Mouse (Mus musculus) heart, postnatal 10 days (tissue): Measurements from ENCODE around the gene Csnk2a2. TPM values are rescaled to one million over a fixed set of nuclear protein-coding genes. Genes with fewer than 3 reads are reported as not detected.
A peak's percentile ranks its signal among the peaks of the same experiment; 100 is the strongest.

Experiments
- DNase-seq, 2 experiments: peaks; one replicate each; pipeline ENCODE4 v3.0.0; 2021
- intact Hi-C: fragments of 180-260 bp; cut with DNase I; formaldehyde crosslinking; loops from one replicate; pipeline ENCODE4 v1.15.1; 2025
- total RNA-seq, 2 experiments: library from RNA; stranded (reverse); gene quantifications; 2 replicates each; pipeline ENCODE4 v1.2.3; 2021

The Csnk2a2 gene
- total RNA-seq, 2 experiments from 2014 or later, result 44.3 to 44.7 TPM

DNA sequence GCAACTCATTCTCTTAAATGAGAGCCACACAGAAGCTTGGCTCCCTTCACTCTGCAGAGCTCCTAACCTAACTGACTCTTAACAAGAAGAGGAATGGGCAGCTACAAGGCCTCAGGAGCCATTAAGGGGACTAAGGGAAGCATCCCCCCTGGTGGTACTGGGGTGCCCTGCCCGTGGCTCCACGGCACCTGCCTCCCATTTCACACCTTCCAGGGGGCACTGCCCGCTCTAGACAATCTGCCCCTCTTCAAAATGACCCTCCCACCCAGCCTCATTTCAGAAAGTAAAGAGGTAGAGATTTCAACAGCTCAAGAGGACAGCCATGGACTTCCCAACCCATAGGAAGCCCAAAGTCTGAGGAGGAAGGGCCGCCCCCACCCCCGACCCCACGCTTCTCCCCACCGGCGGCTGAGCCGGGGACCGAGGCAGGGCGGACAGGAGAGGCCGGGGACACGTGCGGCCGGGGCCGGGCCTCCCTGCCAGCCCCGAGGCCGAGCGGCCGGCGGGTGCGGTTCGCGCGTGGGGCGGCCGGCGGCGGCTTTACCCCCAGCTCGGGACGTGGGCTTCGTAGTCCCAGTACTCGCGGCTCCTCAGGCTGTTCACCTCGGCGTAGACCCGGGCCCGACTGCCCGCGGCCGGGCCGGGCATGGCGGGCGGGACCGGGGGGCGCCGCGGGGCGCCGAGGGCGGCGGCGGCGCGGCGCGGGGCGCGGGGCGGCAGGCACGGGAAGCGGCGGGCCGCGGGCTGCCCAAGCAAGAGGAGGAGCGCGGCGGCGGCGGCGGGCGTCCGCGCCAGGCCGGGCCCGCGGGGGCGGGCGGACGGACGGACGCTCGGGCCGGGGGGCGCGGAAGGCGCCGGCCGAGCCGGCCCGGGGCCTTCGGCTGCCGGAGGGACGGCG lies 1.8 kb downstream of the Csnk2a2 start:
- intact Hi-C loops, result loop anchor here (5.0 kb wide), 1 partner anchor 51 kb away; no protein-coding TSS in a partner anchor
- peak; percentile 2 to 12 for DNase-seq

DNA sequence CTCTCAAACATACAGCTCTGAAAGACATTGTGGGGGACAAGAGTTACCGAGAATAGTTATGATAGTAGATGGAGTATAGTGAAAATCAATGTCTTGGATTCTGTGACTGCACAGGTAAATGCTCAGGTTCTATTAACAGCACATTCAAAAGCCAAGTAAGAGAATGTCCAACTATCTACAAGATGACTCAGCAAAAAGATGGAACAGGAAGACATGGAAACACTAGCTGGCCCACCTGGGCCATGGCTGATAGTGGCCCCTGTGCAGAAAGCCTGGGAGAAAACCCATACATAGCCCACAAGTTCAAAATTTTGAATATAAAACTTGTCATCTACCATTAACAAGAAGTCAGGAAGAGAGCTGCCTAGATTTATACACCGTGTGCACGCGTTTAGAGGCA lies 19.8 kb downstream of the Csnk2a2 start:
- no peak for DNase-seq
- intact Hi-C loops, result no loop called here

DNA sequence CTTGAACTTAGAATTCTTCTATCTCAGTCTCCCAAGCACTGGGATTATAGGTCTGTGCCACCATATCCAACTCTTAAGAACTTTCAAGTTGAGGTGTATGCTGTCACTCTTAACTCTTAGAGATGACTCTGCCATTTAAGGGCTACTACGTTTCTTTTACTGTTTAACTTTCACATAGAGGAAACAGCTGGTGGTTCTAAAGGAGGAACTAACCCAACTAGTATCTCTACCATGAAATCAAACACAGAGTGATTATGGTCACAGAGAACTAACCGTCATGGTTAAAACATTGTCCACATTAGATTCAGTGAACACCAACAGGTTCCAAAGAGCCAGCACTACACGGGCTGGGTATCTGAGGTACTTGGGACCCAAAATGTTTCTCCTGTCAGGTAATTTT lies 20.8 kb downstream of the Csnk2a2 start:
- intact Hi-C loops, result no loop called here
- DNase-seq, result no peak

DNA sequence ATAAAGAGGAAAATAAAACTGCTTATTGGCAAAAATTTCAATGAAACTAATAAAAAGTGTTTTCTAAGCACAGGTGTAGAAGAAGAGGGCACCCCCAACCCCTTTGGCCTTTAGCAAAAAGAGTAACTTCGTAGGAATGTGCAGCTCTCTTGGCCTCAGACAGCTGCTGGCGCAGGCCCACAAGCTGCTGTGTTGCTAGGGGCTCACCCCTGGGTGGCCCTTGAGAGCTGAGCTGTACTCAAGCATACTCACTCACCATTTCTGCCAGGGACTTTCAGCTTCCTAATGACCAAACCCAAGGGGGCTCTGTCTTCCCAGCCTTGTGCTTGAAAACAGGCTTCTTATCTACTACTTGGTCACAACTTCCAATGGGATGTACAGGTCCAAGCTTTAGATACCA lies 23.3 kb downstream of the Csnk2a2 start:
- DNase-seq, result peak; percentile 5 to 23
- intact Hi-C loops, result no loop called here

DNA sequence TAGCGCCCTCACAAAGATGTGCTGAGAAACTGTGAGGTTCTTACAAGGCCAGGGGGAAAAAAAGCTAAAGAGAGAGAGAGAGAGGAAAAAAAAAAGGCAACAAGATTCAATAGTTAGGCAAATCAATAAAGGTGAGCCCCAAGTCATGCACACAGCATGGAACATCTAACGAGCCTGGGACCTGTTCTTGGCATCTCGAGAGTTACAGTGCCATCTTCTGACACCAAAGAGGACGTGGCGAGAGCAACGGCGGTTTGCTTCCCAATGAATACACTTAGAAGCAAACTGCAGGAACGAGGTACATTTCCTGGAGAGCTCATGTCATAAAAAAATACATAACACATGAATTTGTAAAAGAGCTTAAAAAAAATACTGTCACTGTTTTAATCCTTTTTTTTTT lies 37.3 kb downstream of the Csnk2a2 start:
- intact Hi-C loops, result loop anchor here (5.0 kb wide), 1 partner anchor 105 kb away; no protein-coding TSS in a partner anchor
- DNase-seq, result no peak

DNA sequence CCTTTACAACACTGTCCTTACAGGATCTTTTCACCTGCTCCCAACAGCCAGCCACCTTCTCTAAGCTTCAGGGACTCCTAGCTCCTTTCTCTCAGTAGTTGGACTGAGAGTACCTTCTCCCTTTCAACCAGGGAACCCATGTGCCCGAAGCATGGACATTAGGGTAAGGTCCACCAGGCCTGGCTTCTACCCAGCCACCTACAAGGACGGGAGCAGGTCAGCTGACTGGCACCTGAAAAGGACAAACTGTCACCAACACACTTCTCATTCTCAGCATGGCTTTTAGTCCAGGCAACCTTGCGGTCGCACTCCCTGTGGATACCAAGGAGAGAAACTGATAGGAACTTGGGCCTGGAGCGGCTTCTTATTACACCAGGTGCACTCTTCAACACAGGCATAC lies 39.6 kb downstream of the Csnk2a2 start:
- no peak for DNase-seq
- intact Hi-C loops, result loop anchor here (5.0 kb wide), 1 partner anchor 103 kb away; no protein-coding TSS in a partner anchor

DNA sequence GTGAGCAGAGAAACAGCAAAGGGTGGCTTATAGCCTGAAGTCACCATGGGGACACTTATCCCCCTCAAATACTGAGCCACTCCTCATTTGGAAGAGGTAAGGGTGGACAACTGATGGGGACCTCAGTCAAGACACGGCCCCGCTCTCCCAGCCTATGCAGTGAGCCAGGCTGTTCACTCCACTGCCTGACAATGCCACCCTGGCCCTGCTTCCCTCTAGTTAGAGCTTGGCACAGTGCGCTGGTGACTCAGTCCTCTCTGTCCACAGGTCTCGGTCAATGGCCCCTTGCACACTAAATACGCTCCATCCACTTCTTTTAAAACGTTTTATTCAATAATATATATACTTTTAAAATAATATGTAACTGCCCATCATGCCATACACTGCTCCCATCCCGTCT lies 42.2 kb downstream of the Csnk2a2 start:
- DNase-seq, result no peak
- intact Hi-C loops, result no loop called here

DNA sequence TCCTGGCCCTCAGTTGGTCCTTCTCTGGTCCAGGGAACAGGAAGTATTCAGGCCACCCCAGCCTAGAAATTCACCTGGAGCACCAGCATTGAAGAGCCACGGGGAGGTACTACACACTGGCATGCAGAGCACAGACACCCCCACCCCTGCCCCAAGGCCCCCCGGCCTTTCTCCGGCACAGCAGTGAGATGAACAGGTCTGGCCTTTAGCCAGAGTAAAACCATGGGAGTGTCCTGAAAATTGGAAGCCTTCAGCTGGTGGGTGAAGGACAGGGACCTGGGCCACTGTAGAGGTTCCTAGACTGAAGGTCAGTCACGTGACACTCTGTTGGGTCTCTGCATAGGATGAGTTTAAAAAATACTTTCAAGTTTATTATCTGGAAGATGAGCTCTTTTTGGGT lies 44.8 kb downstream of the Csnk2a2 start:
- intact Hi-C loops, result no loop called here
- DNase-seq, result no peak

DNA sequence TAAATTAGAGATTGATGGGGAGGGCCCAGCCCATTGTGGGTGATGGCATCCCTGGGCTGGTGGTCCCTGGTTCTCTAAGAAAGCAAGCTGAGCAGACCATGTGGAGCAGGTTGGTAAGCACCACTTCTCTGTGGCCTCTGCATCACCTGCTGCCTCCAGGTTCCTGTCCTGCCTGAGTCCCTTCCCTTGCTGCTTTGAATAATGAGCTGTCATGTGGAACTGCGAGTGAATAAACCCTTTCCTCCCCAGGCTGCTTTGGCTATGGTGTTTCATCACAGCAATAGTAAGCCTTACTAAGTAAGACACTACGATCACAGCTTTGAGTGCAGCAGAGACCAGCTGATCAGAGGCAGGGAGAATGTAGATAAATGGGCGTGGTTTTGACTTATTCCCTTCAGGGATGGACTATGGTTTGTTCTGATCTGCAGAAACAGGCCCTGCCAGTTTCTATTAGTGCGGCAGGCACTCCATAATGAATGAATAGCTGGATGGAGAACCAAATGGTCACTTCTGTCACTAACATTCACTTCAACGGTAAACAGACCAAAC lies 48.3 kb downstream of the Csnk2a2 start:
- DNase-seq, result no peak

DNA sequence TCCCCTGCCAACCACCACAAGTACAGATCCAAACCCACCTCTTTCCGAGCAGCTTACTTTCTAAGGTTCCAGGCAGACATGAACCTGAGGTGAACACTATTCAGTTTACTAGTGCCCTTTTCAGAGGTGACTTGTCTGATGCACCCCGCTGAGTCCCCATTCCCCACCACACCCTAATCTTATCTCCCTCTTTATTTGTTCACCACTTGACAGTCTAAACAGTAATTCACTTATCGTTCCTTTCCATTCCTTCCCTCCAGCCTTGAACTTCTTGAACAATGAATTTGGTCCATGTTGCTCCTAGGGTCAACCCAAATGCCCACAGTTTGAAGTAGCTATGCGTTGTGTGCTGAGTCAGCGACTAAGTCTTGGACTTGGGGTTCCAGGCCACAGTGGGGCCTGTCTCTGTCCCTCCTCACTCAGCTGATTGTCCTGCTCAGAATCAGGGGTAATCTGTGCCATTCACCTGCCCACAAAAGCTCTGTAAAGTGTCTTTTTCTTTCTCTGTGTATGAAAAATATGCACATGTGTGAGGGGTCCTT lies 49.6 kb downstream of the Csnk2a2 start:
- intact Hi-C loops, result no loop called here
- DNase-seq, result no peak

More for the DNA sequence above, 48.3 kb downstream of the Csnk2a2 start:
- intact Hi-C loops, result loop anchor here (1.0 kb wide), 1 partner anchor 20 kb away; no protein-coding TSS in a partner anchor

DNA sequence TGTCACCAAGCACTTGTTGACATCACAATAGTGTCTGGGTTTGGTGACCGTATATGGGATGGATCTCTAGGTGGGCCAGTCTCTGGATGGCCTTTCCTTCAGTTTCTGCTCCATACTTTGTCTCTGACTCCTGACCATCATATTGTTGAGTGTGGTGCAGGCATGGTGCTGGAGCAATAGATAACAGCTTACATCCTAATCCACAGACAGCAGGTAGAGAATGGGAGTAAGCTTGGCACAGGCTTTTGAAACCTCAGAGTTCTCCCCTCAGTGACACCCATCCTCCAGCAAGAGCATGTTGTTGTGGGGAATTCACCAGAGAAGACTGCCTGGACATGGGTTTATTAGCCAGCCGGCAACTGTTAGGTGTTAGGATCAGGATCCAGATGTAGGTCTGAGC lies 50.4 kb downstream of the Csnk2a2 start:
- DNase-seq, result no peak
- intact Hi-C loops, result loop anchor here (5.0 to 10.0 kb wide), 2 partner anchors 48 to 255 kb away; no protein-coding TSS in a partner anchor

DNA sequence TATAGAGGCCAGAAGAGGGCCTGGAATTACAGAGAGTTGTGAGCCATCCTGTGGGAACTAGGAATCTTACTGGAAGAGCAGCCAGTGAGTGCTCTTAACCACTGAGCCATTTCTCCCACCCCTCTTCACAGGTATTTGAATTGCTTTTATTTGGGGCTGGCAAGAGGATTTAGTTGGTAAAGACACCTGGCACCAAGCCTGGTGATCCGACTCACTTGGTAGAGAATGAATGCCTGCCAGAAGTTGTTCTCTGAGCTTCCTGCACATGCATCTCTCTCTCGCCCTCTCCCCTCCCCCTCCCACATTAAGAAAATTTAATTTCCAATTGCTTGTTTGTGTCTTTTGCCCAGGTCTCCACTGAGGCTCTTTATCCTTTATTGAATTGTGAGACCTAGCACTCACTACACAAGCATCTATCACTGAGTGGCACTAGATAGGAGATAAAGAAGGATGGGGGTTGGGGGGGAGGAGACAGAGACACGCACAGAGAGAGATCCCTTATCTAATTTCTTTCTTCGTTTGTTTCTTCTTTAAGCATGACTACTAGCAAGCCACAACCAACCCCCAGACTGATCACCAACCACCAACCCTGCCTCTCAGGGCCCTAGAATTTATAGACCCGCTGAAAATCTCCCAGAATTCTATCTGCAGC lies 52.4 kb downstream of the Csnk2a2 start:
- intact Hi-C loops, result loop anchor here (5.0 to 10.0 kb wide), 2 partner anchors 50 to 257 kb away; no protein-coding TSS in a partner anchor
- DNase-seq, result no peak

DNA sequence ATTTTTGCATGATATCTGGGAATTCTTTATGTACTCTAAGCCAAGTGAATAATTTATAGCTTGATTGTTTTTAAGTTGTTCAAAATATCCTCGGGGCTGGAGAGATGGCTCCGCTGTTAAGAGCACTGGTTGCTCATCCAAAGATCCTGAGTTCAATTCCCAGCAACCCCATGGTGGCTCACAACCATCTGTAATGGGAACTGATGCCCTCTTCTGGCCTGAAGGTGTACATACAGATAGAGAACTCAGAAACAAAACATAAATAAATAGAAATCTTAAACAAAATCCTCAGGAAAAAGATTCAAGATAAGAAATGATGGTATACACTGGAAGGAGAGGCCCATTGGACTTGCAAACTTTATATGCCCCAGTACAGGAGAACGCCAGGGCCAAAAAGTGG lies 53.9 kb downstream of the Csnk2a2 start:
- DNase-seq, result no peak
- intact Hi-C loops, result loop anchor here (2.0 to 10.0 kb wide), 3 partner anchors 51 to 259 kb away; no protein-coding TSS in a partner anchor

DNA sequence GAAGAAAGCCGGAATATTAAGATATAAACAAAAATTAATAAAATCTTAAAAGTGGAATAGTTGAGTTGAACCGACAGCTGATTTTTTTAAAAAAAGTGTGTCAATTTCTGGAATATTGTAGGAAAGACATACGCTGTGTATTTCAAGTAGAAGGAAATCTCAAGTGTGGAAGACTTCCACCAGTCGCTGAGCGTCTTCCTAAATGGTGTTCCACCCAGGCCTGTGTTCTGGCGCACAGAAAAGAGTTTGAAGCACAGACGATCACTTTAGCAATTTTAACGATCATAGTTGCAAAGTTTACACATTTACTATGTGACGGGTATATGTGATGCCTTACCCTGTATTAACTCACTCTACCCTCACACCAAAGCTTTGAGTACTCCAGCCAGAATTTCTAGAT lies 54.4 kb downstream of the Csnk2a2 start:
- intact Hi-C loops, result loop anchor here (2.0 to 10.0 kb wide), 3 partner anchors 52 to 259 kb away; no protein-coding TSS in a partner anchor
- no peak for DNase-seq

DNA sequence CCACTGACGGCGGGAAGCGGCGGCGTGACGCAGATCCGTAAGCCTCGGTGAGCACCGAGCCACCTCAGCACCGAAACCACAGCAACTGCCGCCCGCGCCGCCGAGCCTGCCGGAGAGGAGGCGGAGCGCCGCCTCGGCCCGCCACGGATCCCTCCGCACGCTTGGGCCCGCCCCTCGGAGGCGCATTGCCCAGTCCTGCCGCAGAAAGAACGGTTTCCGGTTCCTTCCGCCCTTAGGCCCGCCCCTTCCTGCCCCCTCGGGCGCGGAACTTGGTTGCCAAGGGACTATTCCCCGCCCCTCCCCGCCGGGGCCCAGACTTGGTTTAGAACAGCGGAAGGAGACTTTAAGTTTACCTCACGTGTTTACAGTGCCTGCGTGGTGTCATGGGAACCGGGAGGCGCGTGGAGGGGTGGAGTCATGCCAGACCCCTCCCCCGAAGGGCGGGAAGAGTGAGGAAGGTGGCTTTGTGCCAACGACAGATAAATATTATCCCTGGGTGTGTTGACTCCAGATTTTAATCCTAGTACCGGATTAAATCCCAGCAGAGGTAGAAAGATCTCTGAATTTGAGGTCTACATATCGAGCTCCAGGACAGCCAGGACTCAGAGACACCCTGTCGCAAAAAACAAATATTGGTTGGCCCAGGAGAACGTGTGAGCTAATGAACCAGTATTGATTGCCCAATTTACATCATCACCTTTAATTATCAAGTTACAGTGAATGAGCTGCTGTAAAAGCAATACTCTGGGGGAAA lies 55.0 kb downstream of the Csnk2a2 start, which contains the start of gene Cfap20:
Gene Cfap20 (minus strand): TSS at position 184 of the 754 bp plus-strand sequence.
- intact Hi-C loops, result loop anchor here (2.0 to 10.0 kb wide), 3 partner anchors 52 to 260 kb away; no protein-coding TSS in a partner anchor
- peak; percentile 100 for DNase-seq

DNA sequence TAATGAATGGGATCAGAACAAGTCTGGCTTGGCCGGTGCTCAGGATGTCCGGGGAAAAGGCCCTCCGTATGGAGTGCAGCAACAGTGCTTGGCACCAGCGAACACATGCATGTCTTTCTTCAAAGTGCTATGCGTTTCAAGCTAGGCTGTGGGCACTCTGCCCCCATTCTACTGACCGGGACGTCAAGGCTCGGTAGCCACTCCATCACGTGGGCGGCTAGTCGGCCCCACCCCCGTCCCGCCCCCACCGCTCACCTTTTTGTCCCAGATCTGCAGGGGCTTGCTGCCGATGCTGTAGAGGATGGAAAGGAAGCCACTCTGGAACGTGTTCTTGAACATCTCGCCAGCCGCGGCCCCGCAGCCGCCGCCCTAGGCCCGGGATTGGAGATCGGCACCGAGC lies 55.6 kb downstream of the Csnk2a2 start:
- intact Hi-C loops, result loop anchor here (2.0 to 10.0 kb wide), 2 partner anchors 85 to 261 kb away; no protein-coding TSS in a partner anchor
- DNase-seq, result no peak

DNA sequence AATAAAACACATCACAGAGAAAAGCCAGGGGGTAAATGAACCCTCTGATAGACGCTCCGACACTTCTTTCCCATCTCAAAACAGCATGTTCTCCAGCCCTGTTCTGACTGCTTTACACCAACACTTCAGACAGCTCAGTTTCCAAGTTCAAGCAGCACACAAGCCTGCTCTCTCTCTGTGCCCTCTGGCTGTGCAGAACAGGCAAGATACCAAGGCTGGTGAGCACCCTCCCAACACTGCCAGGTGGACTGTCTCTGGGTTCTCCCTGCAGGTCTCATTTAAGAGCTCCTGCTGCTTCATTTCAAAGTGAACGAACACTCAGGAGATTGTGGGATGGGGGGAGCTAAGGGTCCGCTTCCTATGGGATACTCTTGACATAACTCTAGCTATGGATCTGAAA lies 56.7 kb downstream of the Csnk2a2 start:
- DNase-seq, result no peak
- intact Hi-C loops, result loop anchor here (10.0 kb wide), 1 partner anchor 262 kb away; no protein-coding TSS in a partner anchor

DNA sequence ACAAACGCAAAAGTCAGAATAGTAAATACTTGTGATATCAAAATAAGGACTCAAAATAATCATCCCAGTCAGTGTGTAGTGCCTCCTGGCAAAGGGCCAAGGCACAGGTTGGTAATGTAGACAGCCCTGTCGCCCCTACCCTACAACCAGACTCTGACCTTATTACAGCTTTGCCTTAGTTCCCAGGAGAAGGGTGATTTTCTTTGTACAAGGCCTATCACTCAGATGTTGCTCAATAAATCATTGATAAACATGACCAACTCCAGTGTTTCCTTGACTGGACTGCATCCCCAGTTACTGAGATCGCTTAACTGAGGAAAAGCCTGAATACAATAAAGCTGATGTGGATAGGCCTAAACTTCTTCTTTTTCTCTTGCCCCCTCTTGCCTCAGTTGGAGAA lies 57.4 kb downstream of the Csnk2a2 start:
- DNase-seq, result no peak
- intact Hi-C loops, result loop anchor here (10.0 kb wide), 1 partner anchor 262 kb away; no protein-coding TSS in a partner anchor

DNA sequence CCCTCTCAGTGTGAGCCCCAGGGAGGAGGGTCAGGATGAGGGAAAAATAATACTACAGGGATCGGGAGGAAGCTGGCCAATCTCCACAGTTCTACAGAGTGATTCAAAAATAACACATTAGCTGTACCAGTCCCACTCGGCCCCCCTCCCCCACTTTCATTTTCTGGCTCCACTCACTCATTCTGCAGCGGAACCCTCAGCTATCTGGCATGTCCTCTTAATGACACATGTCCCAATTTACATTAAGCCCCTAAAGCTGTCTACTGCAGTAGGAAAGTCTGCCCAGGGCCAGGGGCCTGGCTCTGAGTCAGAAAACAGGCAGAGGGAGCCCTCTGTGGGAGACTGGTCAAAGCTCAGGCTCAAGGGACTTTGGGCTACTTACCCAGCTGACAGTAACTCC lies 59.9 kb downstream of the Csnk2a2 start:
- intact Hi-C loops, result loop anchor here (1.0 to 10.0 kb wide), 3 partner anchors 38 to 265 kb away; no protein-coding TSS in a partner anchor
- DNase-seq, result peak; percentile 84 to 85
